Mouse (Mus musculus) thymus, adult 2 months (tissue): ENCODE results near the gene Cacna1d.

Experiments used
- CTCF ChIP-seq: fragments of 200-500 bp; IDR thresholded peaks from 2 replicates; pipeline ENCODE4 v1.5.1; 2012; ENCODE audit warnings: mild to moderate bottlenecking, control low read depth, low read length, moderate library complexity, borderline replicate concordance; ENCODE audit not compliant: control insufficient read depth, poor library complexity, insufficient read depth; ENCODE audit errors: extremely low read depth
- POLR2A ChIP-seq: fragments of 200-500 bp; IDR thresholded peaks from 2 replicates; pipeline ENCODE4 v1.6.1; 2012; ENCODE audit warnings: mild to moderate bottlenecking, low read length, control low read depth, moderate library complexity; ENCODE audit not compliant: control insufficient read depth, poor library complexity, insufficient read depth; ENCODE audit errors: extremely low read depth

DNA sequence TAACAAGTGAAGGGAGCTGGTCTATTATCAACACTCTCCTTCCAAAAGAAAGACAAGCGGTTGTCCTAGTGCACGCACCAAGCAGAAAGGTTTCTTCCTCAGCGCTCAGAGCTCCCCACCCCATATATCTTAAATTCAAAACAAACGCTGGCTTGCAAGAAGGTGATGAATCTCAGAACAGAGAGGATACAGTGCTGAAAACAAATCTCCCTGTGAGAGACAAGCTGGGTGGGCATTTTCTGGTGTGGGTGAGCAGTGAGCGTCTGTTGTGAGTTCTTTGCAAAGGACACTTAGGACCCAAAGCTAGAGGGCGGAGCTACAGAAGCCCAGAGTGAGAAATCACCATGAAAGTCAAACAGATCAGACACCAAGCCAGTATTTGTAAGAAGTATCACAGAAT is 72.2 kb downstream of the Cacna1d start:
- TF ChIP-seq CTCF (no peak), POLR2A (no peak)
